Mouse (Mus musculus): Measurements from ENCODE around the gene Grap.

Gene Grap

GRCm38 (mm10) chr11:61659011-61659858, 6.2 kb downstream of the Grap start:
- DNase-seq = peak; percentile 82

GRCm38 (mm10) chr11:61660001-61660400, 6.9 kb downstream of the Grap start:
- DNase-seq = peak; percentile 64

GRCm38 (mm10) chr11:61660806-61661392, 7.8 kb downstream of the Grap start:
- no peak for DNase-seq

- no peak for DNase-seq
Observed at GRCm38 (mm10) chr11:61662189-61662588, 9.1 kb downstream of the Grap start.

GRCm38 (mm10) chr11:61665401-61665800, 12.3 kb downstream of the Grap start:
- no peak for DNase-seq

GRCm38 (mm10) chr11:61665991-61666799, 13.1 kb downstream of the Grap start:
- peak; percentile 51 for DNase-seq

- no peak for DNase-seq
Observed at GRCm38 (mm10) chr11:61667248-61667647, 14.2 kb downstream of the Grap start.

GRCm38 (mm10) chr11:61667782-61668181, 14.7 kb downstream of the Grap start:
- DNase-seq = no peak

- DNase-seq = no peak
Observed at GRCm38 (mm10) chr11:61669492-61670490, 16.7 kb downstream of the Grap start.

- DNase-seq = no peak
Observed at GRCm38 (mm10) chr11:61671781-61672383, 18.8 kb downstream of the Grap start.

GRCm38 (mm10) chr11:61673686-61674085, 20.6 kb downstream of the Grap start:
- peak; percentile 64 for DNase-seq

- no peak for DNase-seq
Observed at GRCm38 (mm10) chr11:61674151-61674838, 21.2 kb downstream of the Grap start.

- no peak for DNase-seq
Observed at GRCm38 (mm10) chr11:61674839-61675159, 21.7 kb downstream of the Grap start.

GRCm38 (mm10) chr11:61675332-61675731, 22.3 kb downstream of the Grap start:
- no peak for DNase-seq

GRCm38 (mm10) chr11:61676216-61676854, 23.3 kb downstream of the Grap start:
- DNase-seq = no peak

GRCm38 (mm10) chr11:61677709-61678108, 24.6 kb downstream of the Grap start:
- DNase-seq = no peak

GRCm38 (mm10) chr11:61679091-61679866, 26.2 kb downstream of the Grap start:
- no peak for DNase-seq

- no peak for DNase-seq
Observed at GRCm38 (mm10) chr11:61683907-61684731, 31.1 kb downstream of the Grap start, which contains the start of gene Fam83g. Fam83g (plus strand) TSS chr11:61684091.

Data from cerebellum, adult 9-11 months (tissue).